Mouse (Mus musculus) embryonic fibroblast, embryonic 13.5 days (primary cell): ENCODE results near the gene Bricd5. TPM values are rescaled to one million over a fixed set of nuclear protein-coding genes. Genes with fewer than 3 reads are reported as not detected.

ENCODE experiments used
- H3K27ac ChIP-seq: 2 replicates; pipeline ENCODE4 v1.5.1; 2012; ENCODE audit warnings: low read length, control low read depth, inconsistent platforms; ENCODE audit not compliant: insufficient read depth
- H3K4me1 ChIP-seq: 2 replicates; pipeline ENCODE4 v1.6.1; 2011; ENCODE audit warnings: low read length; ENCODE audit not compliant: control insufficient read depth, insufficient read depth
- H3K4me3 ChIP-seq: 2 replicates; pipeline ENCODE4 v1.5.1; 2011; ENCODE audit warnings: mild to moderate bottlenecking, control low read depth, low read length; ENCODE audit not compliant: insufficient read depth
- CTCF ChIP-seq: IDR thresholded peaks from 2 replicates; pipeline ENCODE4 v1.5.1; 2011; ENCODE audit warnings: mild to moderate bottlenecking, control low read depth, low read length, moderate library complexity, borderline replicate concordance; ENCODE audit not compliant: insufficient read depth
- POLR2A ChIP-seq: IDR thresholded peaks from 2 replicates; pipeline ENCODE4 v1.6.1; 2011; ENCODE audit warnings: low read depth, mild to moderate bottlenecking, control low read depth, low read length, moderate library complexity
- polyA plus RNA-seq: library from polyadenylated mRNA; stranded (reverse); fragments of >200 nt; gene quantifications from 2 replicates; pipeline ENCODE4 v1.2.4, GENCODE M21; 2011; ENCODE audit warnings: low read depth; ENCODE audit not compliant: missing spikeins, insufficient read length

Bricd5 gene
- polyA plus RNA-seq, 1 experiment: not detected

DNA sequence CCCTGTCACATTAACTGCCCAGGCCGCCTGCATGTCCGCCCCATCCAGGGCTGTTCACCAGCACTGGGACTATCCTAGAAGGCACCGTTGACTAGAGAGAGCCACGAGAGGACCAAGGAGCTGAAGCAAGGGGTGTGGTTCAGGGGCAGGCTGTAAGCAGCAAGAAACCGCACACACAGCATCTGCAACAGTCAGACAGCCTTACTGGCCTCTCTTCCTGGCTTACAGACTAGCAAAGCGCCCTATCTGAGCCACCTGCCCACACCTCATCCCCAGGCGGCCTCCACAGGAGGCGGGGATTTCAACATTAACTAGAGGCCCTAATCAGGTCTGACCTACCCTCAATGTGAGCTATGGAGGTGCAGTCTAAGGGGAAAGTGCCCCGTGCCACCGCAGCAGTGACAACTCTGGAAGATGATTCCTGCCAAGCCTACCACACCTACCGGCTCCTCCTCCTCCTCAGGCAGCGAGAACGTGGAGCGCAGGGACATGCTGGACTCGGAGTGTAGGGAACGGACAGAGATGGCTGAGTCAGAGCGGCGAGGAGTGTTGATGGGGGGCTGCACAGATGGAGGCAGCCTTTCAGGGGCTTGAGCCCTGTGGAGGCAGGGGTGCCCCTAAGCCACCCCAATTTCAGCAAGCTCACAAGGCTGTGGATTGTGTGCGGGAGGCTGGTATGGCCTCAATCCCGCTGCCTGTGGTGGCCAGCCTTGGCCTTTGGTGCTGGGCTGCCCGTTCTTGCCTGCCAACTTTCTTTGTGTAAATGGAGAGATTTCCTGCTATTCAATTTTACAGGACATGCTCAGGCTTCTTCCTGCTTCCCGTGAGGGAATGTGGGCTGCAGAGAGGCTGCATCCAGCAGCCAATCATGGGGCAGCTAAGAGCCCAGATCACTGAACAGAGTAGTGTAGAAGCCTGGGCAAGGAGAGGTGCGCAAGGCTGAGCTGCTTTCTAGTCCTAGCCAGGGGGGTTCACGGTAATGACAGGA is 40.9 kb downstream of the Bricd5 start:
- H3K4me3 ChIP-seq: no peak overlapping the region
- no peak overlapping the region for H3K27ac ChIP-seq
- no peaks in the 10 kb centered on the region for H3K4me1 ChIP-seq
- TF ChIP-seq POLR2A: no peak
- no peak for TF ChIP-seq CTCF

DNA sequence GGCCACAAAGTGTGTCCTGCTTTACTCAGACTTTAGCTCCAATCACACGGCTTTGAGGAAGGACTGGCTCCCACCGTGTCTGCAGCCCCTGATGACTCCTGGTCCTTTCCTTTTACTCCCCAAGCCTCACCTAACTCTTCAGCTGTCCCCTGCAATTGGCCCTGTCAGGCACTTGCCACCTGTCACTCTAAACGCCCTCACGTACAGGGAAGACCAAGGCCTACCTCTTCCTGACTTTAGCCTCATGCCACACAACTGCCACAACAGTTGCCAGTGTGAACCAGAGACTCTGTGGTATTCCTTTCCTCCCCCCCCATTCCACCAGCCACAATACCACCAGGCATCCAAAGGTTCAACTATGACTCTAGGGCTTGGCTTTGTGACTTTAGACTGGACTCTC is 46.8 kb downstream of the Bricd5 start:
- TF ChIP-seq CTCF (no peak), POLR2A (no peak)
- 0 out of 2 replicates have a peak, but pooled peaks cover 7% of the 10 kb centered on the region for H3K4me1 ChIP-seq
- no peak overlapping the region for H3K27ac ChIP-seq
- no peak overlapping the region for H3K4me3 ChIP-seq

GRCm38 (mm10) chr17:24524734-24525133 is 51.0 kb downstream of the Bricd5 start:
- H3K4me1 ChIP-seq: peaks cover 7% of the 10 kb centered on the region; the same call in 1 of the 2 replicates
- TF ChIP-seq POLR2A: no peak
- no peak overlapping the region for H3K27ac ChIP-seq
- no peak overlapping the region for H3K4me3 ChIP-seq

Other genes starting within 250 kb of the Bricd5 start
- gene Ccnf, start 222.4 kb upstream of the Bricd5 start, polyA plus RNA-seq: 23.5 and 24.2 TPM in 2 replicates
- gene Abca17, start 122.8 kb upstream of the Bricd5 start, polyA plus RNA-seq: not detected in 2 replicates
- 15.6 and 17.8 TPM in 2 replicates for gene Abca3, start 121.9 kb upstream of the Bricd5 start, polyA plus RNA-seq
- 123 and 134 TPM in 2 replicates for gene Rnps1, start 59.3 kb upstream of the Bricd5 start, polyA plus RNA-seq
- 26.1 and 31.4 TPM in 2 replicates for gene Eci1, start 47.2 kb upstream of the Bricd5 start, polyA plus RNA-seq
- 2.5 and 2.8 TPM in 2 replicates for gene Dnase1l2, start 30.8 kb upstream of the Bricd5 start, polyA plus RNA-seq
- gene E4f1, start 3.6 kb upstream of the Bricd5 start, polyA plus RNA-seq: 11.9 and 14.8 TPM in 2 replicates
- 21.1 and 21.5 TPM in 2 replicates for gene Pgp, start 3.5 kb upstream of the Bricd5 start, polyA plus RNA-seq
- gene Mlst8, start 5.2 kb downstream of the Bricd5 start, polyA plus RNA-seq: 20.9 and 23.3 TPM in 2 replicates
- not detected in 2 replicates for gene Caskin1, start 14.7 kb downstream of the Bricd5 start, polyA plus RNA-seq
- 161 and 163 TPM in 2 replicates for gene Traf7, start 54.1 kb downstream of the Bricd5 start, polyA plus RNA-seq
- 1.4 and 1.6 TPM in 2 replicates for gene Rab26, start 60.3 kb downstream of the Bricd5 start, polyA plus RNA-seq
- 63.1 and 66.7 TPM in 2 replicates for gene Pkd1, start 76.0 kb downstream of the Bricd5 start, polyA plus RNA-seq
- 75.0 and 83.8 TPM in 2 replicates for gene Tsc2, start 158.7 kb downstream of the Bricd5 start, polyA plus RNA-seq
- 8.7 and 11.1 TPM in 2 replicates for gene Nthl1, start 158.8 kb downstream of the Bricd5 start, polyA plus RNA-seq
- gene Slc9a3r2, start 176.4 kb downstream of the Bricd5 start, polyA plus RNA-seq: 24.2 and 25.9 TPM in 2 replicates
- not detected in 2 replicates for gene Npw, start 184.6 kb downstream of the Bricd5 start, polyA plus RNA-seq
- gene Zfp598, start 195.8 kb downstream of the Bricd5 start, polyA plus RNA-seq: 21.6 and 22.2 TPM in 2 replicates
- gene Syngr3, start 216.1 kb downstream of the Bricd5 start, polyA plus RNA-seq: 0.99 and 1.1 TPM in 2 replicates
- 26.8 and 34.7 TPM in 2 replicates for gene Gfer, start 222.3 kb downstream of the Bricd5 start, polyA plus RNA-seq
- gene Noxo1, start 222.3 kb downstream of the Bricd5 start, polyA plus RNA-seq: 1.2 and 2.4 TPM in 2 replicates
- 24.8 and 27.5 TPM in 2 replicates for gene Tbl3, start 233.8 kb downstream of the Bricd5 start, polyA plus RNA-seq
- gene Rnf151, start 244.2 kb downstream of the Bricd5 start, polyA plus RNA-seq: 0.58 TPM in 1 of 2 replicates, not detected in the other
- 1,298 and 1,393 TPM in 2 replicates for gene Rps2, start 244.2 kb downstream of the Bricd5 start, polyA plus RNA-seq